Mouse (Mus musculus) gastrocnemius, postnatal 4 days (tissue): ENCODE data around the gene Hlcs. TPM values are rescaled to one million over a fixed set of nuclear protein-coding genes. Genes with fewer than 3 reads are reported as not detected.

Experiments
- DNase-seq, 2 experiments: peaks; one replicate each; pipeline ENCODE4 v3.0.0; 2021 to 2022; ENCODE audit warnings: low spot score in 2 of 2, mixed read lengths in 2 of 2
- total RNA-seq, 2 experiments: library from RNA; stranded (reverse); gene quantifications; 2 replicates each; pipeline ENCODE4 v1.2.3; 2021

Gene Hlcs
- total RNA-seq, 2 experiments from 2014 or later = 10.4 to 12.0 TPM

GRCm38 (mm10) chr16:94210689-94211357 lies 102.5 kb downstream of the Hlcs start:
- DNase-seq = no peak

- no peak for DNase-seq
Measured at GRCm38 (mm10) chr16:94209626-94210025, 103.7 kb downstream of the Hlcs start.

GRCm38 (mm10) chr16:94208826-94209225 lies 104.5 kb downstream of the Hlcs start:
- no peak for DNase-seq

- DNase-seq = no peak
Measured at GRCm38 (mm10) chr16:94208152-94208551, 105.2 kb downstream of the Hlcs start.

- DNase-seq = no peak
Measured at GRCm38 (mm10) chr16:94205528-94206484, 107.6 kb downstream of the Hlcs start.

GRCm38 (mm10) chr16:94201387-94201786 lies 112.0 kb downstream of the Hlcs start:
- no peak for DNase-seq

DNA sequence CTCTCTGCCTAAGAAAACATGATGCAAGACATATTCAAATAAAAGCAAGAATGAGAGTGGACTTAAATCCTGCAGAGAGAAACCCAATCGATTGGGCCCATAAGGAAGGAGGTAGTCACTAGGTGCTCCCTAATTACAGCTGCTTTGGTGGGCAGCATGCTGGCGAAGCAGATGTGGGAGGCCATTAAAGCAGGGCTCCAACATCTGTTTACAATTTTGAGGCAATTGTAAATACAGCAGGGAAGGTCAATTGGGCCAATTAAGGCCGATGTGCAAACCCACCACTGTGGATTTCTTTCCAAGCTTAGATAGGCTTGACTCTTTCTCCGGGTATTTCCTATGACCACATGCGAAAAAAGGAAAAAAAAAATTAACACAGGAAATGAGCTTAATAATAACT lies 117.5 kb downstream of the Hlcs start:
- no peak for DNase-seq

GRCm38 (mm10) chr16:94191379-94192315 lies 121.7 kb downstream of the Hlcs start:
- DNase-seq = no peak

DNA sequence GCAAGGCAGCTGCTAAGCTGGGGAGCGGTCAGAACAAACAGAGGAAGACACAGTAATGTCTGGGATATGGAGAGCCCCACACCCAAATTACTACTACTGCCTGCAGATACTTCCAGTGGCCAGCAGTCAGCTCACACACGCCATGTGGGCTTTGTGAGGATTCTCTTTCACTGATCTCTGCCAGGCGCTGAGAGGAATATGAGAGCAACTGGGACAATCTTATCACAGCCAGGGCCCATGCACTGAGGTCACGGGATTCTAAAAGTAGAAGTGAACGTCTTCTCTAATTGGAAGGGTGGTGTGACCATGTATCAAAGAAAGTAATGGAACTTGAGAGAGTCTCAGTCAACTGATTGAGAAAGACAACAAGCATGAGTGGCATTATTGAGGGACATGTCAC lies 123.1 kb downstream of the Hlcs start:
- DNase-seq = no peak

GRCm38 (mm10) chr16:94186526-94186925 lies 126.8 kb downstream of the Hlcs start:
- DNase-seq = no peak

DNA sequence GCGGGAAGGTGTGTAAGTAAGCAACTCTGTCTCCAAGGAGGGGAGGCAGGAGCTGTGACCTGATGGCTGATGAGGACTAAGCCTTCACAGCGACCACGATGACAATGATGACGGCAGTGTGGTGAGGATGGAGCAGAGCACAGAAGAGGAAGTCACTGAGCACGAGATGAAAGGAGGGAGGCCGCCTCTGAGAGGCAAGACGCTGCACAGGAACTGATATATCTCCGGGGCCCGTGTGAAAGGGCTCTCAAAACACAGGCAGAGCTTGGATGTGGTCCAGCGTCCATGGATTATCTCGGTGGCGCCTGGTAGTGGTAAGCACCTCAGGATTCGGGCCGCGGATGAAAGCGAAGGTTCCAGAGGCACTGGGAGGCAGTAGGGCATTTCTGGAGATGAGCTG lies 127.9 kb downstream of the Hlcs start:
- DNase-seq = no peak

GRCm38 (mm10) chr16:94180122-94180870 lies 133.1 kb downstream of the Hlcs start:
- no peak for DNase-seq

- no peak for DNase-seq
Measured at GRCm38 (mm10) chr16:94179341-94180121, 133.8 kb downstream of the Hlcs start.

GRCm38 (mm10) chr16:94178441-94179220 lies 134.7 kb downstream of the Hlcs start:
- DNase-seq = no peak

DNA sequence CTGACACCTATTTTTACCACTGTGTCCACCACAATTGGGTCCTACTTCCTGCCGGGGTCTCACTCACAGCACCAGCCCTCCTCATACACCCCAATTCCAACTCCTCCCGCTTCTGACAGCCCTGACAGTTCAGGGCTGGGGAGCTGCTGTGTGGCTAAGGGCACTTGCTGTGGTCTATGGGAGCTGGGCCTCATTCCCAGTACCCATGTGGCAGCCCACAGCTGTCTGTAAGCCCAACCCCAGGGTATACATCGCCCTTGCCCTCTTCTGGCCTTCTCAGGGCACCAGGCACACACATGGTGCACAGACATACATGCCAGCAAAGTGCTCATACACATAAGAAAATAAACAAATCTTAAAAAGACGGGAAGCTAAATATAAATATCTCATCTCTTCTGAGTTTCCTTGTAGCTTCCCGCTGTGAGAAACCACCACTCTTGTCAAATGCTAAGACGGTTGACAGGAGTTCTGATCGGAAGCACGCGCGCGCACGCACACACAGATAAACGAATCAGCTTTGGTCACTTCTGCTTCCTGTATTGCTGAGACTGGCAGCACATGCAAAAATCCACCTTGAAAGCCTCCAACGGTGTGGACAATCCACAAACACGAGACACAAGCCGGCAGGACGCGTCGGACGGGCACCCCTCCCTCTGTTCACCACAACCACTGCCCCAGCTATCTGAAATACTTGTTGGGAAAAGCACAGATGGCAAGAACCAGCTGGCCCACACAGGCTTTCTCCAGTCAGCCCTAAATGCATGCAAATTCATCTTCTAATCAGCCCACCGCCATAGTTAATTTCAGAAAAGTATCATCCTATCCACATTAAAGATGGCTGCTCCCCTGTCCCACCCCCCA lies 136.1 kb downstream of the Hlcs start:
- DNase-seq = no peak

DNA sequence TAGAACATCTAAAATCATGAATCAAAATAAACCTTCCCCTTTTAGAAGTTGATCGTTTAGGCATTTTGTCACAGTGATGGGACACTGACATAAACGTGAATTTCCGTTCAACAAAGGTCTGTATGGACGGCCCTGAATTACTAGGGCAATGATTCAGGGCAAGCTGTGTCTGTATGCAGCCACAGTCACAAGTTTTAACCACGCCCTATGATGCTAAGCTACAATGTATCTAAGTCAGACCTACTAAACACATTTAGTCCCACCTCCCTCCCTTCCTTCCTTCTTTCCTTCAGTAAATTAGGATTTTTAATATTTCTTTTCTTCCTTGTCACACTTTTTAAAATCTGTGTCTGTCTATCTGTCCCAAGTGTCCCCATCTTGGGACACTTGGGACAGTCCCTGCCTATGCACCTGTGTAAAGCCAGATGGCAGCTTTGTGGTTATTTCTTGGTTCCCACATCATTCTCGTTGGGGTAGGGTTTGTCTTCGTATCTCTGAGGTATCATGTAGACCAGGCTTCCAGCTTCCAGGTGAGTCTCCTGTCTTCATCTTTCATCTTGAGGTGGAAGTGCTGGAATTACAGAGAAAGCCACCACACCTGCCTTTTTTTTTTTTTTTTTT lies 137.9 kb downstream of the Hlcs start:
- DNase-seq = no peak

DNA sequence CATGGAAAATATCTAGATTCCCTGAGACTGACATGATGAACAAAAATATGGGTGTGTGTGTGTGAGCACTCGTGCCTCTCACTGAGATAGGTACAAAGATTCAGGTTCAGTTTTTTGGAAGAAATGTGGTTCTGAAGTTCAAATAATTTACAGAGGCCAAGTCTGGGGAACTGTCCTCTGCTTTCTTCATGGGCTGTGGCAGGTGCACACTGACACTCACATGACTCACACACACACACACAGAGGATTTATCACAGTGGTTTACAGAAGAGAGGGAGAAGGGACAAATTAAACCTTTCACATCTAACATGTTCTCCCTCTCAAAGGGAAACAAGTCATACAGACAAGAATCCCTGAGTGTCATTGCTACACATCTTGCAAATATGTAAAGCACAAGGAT lies 140.0 kb downstream of the Hlcs start:
- DNase-seq = no peak

DNA sequence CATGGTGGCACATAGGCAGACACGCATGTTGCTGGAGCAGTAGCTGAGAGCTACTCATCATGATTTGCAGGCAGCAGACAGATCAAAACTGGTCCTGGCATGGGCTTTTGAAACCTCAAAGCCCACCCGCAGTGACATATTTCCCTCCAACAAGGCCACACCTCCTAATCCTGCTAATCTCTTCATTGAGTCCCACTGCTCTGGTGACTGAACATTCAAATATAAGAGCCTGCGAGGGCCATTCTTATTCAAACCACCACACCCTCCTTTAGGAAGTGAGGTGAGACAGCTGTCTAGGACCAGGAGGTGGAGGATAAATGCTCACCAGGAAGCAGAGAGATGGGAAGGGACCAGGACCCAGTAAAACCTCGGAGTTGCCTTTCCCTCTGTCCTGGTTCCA lies 143.2 kb downstream of the Hlcs start:
- DNase-seq = no peak
